Mouse (Mus musculus): ENCODE measurements around the gene Ide. TPM values are rescaled to one million over a fixed set of nuclear protein-coding genes. Genes with fewer than 3 reads are reported as not detected.

Ide gene
- total RNA-seq (2021), result 10 to 100 TPM; 88.1 to 99.2 TPM
- long read RNA-seq, experiment 1, full-length matches to known transcripts, result 7 of 27 reads
- long read RNA-seq, experiment 1, partial matches to known transcripts, result 6 of 27 reads
- long read RNA-seq, experiment 1, other reads (novel, unspliced or antisense), result 14 of 27 reads
- long read RNA-seq, experiment 2, full-length matches to known transcripts, result 9 of 44 reads
- long read RNA-seq, experiment 2, partial matches to known transcripts, result 8 of 44 reads
- long read RNA-seq, experiment 2, other reads (novel, unspliced or antisense), result 27 of 44 reads

- intact Hi-C loops (cut with DNase I), result no loop called here
- DNase-seq, result no peak
These were observed at the start of gene Ide for GRCm38 (mm10) chr19:37337752-37338151. Gene Ide (minus strand): TSS chr19:37337852.

- intact Hi-C loops (cut with DNase I), result no loop called here
- DNase-seq, result no peak
These were observed 48.5 kb upstream of the Ide start for GRCm38 (mm10) chr19:37386126-37386525.

GRCm38 (mm10) chr19:37378816-37379215 is 41.2 kb upstream of the Ide start:
- DNase-seq, result no peak
- intact Hi-C loops (cut with DNase I), result no loop called here

GRCm38 (mm10) chr19:37377404-37377990 is 39.8 kb upstream of the Ide start:
- no peak for DNase-seq
- intact Hi-C loops (cut with DNase I), result no loop called here

- intact Hi-C loops (cut with DNase I), result no loop called here
- no peak for DNase-seq
These were observed 39.2 kb upstream of the Ide start for GRCm38 (mm10) chr19:37376841-37377240.

GRCm38 (mm10) chr19:37375755-37376615 is 38.3 kb upstream of the Ide start, which contains the start of gene Kif11:
Gene Kif11 (plus strand): TSS chr19:37376403.
- intact Hi-C loops (cut with DNase I), result no loop called here
- peak; percentile 90 to 93 for DNase-seq

GRCm38 (mm10) chr19:37374941-37375754 is 37.5 kb upstream of the Ide start:
- DNase-seq, result no peak
- intact Hi-C loops (cut with DNase I), result no loop called here

GRCm38 (mm10) chr19:37370356-37370755 is 32.7 kb upstream of the Ide start:
- intact Hi-C loops (cut with DNase I), result no loop called here

GRCm38 (mm10) chr19:37369921-37370320 is 32.3 kb upstream of the Ide start:
- intact Hi-C loops (cut with DNase I), result no loop called here
- DNase-seq, result no peak

More at GRCm38 (mm10) chr19:37370356-37370755, 32.7 kb upstream of the Ide start:
- DNase-seq, result no peak

GRCm38 (mm10) chr19:37368990-37369389 is 31.3 kb upstream of the Ide start:
- intact Hi-C loops (cut with DNase I), result no loop called here
- no peak for DNase-seq

- intact Hi-C loops (cut with DNase I), result no loop called here
- no peak for DNase-seq
These were observed 25.7 kb upstream of the Ide start for GRCm38 (mm10) chr19:37363128-37363939.

GRCm38 (mm10) chr19:37362545-37362944 is 24.9 kb upstream of the Ide start:
- no peak for DNase-seq
- intact Hi-C loops (cut with DNase I), result no loop called here

- intact Hi-C loops (cut with DNase I), result no loop called here
- DNase-seq, result no peak
These were observed 22.4 kb upstream of the Ide start for GRCm38 (mm10) chr19:37360044-37360443.

- DNase-seq, result no peak
- intact Hi-C loops (cut with DNase I), result no loop called here
These were observed 15.7 kb upstream of the Ide start for GRCm38 (mm10) chr19:37353331-37353730.

- no peak for DNase-seq
- intact Hi-C loops (cut with DNase I), result no loop called here
These were observed 15.1 kb upstream of the Ide start for GRCm38 (mm10) chr19:37352756-37353155.

- intact Hi-C loops (cut with DNase I), result no loop called here
These were observed 11.3 kb upstream of the Ide start for GRCm38 (mm10) chr19:37348952-37349351.

GRCm38 (mm10) chr19:37348331-37348730 is 10.7 kb upstream of the Ide start:
- intact Hi-C loops (cut with DNase I), result no loop called here

More at GRCm38 (mm10) chr19:37348952-37349351, 11.3 kb upstream of the Ide start:
- no peak for DNase-seq

GRCm38 (mm10) chr19:37346258-37346657 is 8.6 kb upstream of the Ide start:
- DNase-seq, result no peak
- intact Hi-C loops (cut with DNase I), result no loop called here

More at GRCm38 (mm10) chr19:37348331-37348730, 10.7 kb upstream of the Ide start:
- DNase-seq, result no peak

- intact Hi-C loops (cut with DNase I), result no loop called here
- no peak for DNase-seq
These were observed 6.2 kb upstream of the Ide start for GRCm38 (mm10) chr19:37343899-37344298.

- intact Hi-C loops (cut with DNase I), result no loop called here
- no peak for DNase-seq
These were observed 3.3 kb upstream of the Ide start for GRCm38 (mm10) chr19:37340931-37341330.
